Mouse (Mus musculus): Measurements from ENCODE around the gene Hsf4.
A peak's percentile ranks its signal among the peaks of the same experiment; 100 is the strongest.
"Not testable (repeated sequence)": the region's sequence is repeated elsewhere in the genome, so short reads cannot be mapped to it uniquely, and the experiment has no call there.

Hsf4 gene

DNA sequence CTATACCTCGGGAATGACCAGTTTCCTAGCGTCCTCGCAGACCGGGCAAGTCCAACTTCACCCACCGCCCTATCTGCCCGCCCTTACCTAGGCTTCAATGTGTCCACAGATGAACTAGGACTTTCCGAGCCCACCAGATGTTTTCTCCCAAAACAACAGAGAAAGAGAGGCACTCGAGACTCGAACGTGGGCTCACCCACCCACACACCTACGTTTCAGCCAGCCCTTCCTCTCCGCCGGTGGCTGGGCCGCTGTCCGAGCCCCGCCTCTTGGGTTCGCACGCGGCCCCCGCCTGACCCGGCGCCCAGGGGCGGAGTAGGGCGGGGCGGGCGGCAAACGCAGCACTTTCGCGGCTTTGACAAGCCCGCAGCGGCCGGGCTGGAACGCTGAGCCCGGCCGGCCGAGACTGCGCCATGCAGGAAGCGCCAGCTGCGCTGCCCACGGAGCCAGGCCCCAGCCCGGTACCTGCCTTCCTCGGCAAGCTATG, at the start of gene Hsf4:
Hsf4 (plus strand) TSS at position 341 of the 487 bp plus-strand sequence.
- no peak for DNase-seq (ENCODE audit: low spot score)

DNA sequence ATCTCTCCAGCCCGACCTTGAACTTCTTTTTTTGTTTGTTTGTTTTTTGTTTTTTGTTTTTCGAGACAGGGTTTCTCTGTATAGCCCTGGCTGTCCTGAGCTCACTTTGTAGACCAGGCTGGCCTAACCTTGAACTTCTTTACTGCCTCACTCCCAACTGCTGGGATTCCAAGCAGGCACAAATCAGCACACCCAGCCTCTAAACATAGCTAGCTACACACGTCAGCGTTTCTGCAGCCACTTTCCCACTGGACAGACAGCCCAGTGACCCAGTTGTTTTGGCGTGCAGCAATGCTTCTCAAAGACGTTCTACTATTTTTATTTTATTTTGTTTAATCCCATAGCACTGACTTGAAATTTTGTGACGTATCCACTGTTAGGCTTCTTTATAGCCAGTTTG, 45.8 kb upstream of the Hsf4 start:
- no peak for DNase-seq (ENCODE audit: low spot score)

DNA sequence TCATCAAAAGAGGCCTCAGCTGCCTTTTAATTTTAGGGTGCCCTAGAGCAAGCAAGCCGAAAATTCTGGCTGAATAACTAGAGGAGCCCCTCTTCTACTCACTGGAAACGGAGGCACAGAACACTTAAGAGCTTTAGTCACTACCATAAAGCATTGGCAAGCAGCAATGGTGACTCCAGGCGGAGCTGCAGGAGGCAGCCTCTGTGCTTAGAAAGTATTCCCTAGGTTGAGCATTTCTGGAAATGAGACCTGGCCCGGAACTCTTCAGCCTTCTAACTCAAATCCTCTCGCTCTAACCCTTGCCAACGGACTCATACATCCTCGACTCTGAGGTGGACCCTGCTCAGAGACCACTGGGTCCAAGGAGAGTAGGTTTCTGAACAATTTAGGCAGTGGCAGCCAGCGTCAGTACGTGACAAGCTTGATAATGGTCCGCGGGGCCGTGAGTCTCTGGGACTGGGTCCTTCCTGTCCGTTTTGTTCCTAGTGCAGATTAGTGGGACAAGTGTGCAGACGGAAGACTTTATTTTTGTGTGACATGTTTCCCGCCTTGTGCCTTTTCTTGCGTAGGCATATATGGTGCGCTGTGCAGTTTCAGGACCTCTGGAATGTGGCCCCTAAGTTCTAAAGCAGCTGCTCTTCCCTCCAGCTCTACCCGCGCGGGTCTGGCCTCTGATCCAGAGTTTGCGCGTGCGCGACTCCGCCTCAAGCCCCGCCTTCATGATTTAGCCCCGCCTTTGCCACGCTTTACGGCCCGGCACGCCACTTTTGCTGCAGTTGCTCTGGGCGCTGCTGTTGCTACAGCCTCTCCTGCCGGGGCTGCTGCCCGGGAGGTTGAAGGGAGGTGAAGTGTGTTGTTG, 45.0 kb upstream of the Hsf4 start, which contains the start of gene D230025D16Rik:
D230025D16Rik (plus strand) TSS at position 733 of the 859 bp plus-strand sequence.
- peak; percentile 98 for DNase-seq (ENCODE audit: low spot score)

DNA sequence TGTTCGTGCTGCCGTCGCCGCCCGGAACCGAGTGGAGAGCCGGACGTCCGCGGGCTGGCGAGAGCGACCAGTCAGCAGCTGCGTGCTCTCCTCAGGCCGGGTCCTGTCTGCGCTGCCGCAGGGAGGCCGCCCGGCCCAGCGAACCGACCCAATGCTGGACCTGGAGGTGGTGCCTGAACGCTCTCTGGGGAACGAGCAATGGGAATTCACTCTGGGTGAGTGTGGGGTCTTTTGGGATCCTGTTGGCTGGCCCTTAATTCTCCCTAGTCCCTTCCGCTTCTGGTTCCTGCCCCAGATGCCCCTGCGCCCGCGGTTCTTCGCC, 44.4 kb upstream of the Hsf4 start:
- no peak for DNase-seq (ENCODE audit: low spot score)

DNA sequence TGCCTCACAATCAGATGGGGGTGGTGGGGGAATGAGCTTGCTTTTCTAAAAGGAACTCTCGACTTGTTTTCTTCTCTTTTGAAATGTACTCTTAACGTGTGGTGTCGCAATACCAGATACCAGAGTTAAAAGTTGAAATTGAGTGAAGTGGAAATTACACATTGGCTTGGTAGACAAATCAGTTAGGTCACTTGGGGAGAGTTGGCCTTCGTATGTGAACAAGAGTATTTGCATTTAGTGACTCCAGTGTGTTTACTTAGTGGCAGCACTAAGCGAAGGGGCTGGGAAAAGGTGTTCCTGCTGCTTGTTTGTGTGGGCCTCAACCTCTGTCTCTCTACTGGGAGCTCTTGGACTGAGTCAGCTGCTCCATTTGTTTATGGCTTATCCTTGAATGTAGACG, 43.7 kb upstream of the Hsf4 start:
- no peak for DNase-seq (ENCODE audit: low spot score)

DNA sequence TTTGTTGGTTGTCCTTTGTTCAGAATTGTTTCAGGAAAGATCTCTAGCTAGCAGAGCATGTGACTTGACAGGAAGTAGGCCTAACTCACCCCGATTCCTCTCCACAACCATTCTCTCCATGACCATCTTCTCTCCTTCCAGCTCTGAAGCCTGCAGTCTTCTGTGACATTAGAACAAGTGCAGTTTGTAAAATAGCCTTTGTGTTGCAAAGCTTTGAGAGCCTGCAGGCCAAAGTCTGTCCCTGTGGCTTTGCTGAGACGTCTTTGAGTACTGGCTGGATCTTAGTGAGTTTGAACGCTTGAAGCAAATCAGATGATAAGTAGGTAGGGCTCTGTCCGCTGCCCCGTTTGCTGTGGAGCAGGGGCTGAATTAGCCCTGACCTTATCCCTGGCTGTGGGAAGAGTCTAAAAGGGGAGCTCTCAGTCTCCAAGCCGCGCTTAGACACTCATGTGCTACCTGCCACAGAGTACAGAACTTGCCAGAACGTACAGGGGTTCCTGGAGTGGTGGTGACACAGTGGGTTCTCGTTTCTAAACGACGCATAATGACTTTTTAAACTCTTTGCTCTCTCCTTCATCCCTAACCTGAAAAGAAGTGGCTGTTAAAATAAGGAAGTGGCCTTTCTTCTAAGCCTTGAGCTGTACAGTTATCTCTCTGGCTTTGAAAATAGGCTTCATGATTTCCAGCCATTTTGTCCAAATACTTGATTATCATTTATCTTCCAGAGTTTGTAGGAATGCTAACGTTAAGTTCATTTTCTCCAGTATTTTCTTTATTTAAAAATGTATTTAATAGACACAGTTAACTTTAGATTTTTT, 37.9 kb upstream of the Hsf4 start:
- no peak for DNase-seq (ENCODE audit: low spot score)

DNA sequence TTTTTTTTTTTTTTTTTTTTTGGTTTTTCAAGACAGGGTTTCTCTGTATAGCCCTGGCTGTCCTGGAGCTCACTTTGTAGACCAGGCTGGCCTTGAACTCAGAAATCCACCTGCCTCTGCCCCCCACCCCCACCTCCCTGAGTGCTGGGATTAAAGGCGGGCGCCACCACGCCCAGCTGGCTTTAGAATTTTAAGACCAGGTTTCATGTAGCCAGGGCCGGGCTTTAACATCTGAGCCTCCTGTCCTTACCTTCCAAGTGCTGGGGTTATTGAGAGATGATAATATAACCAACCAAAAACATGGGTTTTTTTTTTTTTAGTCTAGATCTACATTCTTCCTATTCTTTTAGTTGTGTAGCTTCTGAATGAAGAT, 37.3 kb upstream of the Hsf4 start:
- DNase-seq (ENCODE audit: low spot score) = not testable (repeated sequence)

DNA sequence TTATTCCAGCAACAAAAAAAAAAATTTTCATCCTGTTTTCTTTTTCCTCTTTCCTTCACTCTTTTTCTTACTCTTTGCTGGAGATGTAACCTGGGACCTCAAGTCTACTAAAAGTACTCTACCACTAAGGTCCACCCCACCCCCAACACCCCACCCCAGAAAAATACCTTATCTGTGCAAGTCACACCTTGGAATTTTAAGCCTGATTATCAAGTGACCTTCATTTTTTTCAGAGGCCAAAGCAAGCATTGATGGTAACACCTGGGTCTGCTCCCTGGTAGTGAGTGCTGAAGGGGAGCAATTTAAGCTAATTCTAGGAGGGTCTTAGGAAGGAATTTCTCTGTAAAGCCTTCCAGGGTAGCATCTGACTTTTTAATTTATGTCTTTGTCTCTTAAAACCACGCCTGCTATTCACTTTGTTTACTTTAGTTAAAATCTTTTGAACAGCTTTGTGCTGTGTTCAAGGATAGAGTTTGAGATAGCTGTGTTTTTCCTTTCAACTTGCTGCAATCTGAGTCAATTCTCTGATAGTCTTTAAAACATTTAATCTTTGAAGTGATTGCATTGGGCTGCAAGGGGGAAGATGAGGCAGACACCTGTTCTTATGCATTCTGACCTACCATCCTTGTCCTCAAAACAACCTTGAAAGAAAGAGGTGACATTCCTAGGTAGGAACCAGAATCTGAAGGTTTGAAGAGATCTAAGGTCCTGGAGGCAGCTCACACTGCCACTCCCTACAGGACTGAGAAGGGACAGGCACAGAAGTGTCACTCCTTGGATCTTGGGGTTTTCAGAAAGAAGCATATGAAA, 36.3 kb upstream of the Hsf4 start:
- no peak for DNase-seq (ENCODE audit: low spot score)

DNA sequence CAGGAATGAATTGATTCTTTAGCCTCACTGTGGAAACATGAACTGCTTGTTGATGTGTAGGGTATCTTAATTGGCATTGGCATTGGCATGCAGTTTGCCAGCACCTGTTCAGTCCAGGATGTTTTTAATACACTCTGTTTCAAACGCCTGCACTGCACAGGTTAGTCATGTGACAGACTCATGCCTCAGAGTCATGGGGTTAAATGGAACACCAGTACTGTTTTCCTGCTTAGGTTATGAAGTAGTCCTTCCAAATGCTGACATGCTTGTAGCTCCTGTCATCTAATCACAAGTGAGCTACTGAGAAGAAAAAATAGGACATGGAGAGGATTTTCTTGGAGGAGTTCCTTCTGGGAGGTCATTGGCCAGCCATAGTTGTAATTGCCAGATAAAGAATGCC, 34.4 kb upstream of the Hsf4 start:
- DNase-seq (ENCODE audit: low spot score) = no peak

DNA sequence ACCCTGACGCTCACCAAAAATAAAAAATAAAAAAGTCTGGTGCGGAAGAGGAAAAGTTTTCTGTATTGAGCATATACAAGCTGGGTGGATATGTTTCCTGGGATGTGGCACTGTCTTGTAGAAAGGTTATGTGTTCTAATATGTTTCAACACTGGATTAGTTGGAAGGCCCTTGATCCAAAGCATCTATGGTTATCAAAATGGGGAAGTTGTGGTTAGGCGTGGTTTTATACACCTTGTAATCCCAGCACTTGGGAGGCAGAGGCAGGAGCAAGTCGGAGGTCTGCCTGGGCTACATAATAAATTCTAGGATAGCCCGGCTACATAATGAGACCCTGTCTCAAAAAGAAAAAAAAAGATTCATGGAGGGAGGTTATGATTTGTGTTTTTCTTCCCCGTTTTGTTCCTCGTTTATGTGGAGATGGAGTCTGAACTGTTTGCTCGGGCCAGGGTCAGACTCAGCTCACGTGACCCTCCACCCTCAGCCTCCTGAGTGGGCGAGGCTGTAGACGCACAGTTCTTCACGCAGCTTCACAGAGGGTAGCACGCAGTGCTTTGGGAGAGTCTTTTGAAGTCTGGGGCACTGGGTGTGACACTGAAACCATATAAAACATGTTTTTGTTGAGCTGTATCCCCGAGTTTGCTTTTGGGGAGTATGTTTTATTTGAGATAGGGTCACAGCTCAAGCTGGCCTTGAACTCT, 32.0 kb upstream of the Hsf4 start:
- no peak for DNase-seq (ENCODE audit: low spot score)

DNA sequence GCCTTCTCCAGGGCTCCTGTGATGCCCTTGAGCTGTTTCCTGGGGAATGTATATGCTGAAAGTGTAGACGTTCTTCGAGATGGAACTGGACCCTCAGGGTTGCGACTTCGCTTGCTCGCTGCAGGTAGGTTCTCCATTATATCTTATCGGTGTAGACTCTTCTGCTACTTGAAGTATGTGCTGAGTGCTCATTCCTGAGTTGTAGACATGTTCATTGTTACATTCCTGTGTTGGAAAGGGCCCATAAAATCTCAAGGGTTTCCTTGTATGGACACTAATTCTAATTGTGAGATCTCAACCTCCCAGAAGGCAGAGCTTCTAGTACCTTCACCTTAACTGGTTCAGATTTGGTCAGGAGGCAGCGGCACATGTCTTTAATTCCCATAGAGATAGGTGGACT, 28.6 kb upstream of the Hsf4 start:
- DNase-seq (ENCODE audit: low spot score) = no peak

DNA sequence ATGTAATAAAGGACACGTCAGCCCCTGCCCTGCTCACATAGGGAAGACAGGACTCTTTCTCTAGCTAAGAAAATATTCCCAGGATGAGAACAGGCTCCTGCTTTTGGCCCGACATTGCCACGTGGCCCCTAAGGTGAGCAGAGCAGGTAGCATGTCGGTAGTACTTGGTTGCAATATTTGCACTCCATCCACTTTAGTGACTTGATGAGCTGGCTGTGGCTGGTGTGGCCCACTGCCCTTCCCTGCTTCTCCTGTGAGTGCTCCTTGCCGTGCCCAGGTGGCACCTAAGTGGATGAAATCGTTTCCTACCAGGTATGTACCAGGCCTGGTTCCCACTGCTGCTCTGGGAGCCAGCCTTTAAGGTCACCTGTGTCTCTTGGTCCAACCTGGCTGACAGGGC, 17.6 kb upstream of the Hsf4 start:
- DNase-seq (ENCODE audit: low spot score) = no peak

DNA sequence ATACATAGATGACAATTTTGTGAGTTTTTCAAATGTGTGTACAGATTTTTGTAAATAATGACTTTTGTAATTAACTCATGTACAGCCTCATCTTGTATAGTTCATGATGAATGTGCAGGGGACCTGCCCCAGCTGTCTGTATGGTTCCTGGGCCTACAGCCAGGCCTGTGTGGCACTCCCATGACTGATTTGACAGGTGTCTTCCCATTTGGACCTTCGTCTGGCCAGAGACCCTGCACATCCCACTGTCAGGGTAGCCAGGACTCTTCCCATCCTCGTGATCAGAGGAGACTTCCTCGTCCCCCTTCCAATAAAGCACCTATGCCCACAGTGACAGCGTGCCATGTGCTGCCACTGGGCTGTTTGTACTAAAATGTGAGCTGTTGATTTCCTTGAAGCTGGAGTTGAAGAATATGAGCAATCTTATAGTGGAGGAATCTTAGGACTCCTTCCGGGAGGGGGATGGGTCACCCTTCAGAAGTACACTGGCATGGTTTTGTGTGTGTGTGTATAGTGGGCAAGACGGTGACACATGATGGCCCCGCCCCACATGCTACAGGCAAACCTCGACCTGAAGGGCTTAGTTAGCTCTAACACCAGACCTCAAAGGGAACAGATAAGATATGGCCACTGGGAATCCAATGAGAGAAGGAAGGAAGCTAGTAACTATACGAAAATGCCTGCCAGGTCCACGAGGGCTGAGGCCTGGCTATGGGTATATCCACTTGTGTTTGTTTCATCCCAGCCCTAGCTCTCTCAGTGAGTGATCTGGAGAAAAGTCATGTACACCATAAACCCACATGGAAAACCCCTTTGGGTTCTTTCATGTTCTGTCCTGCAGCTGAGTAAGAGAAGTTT, 16.7 kb upstream of the Hsf4 start:
- no peak for DNase-seq (ENCODE audit: low spot score)

DNA sequence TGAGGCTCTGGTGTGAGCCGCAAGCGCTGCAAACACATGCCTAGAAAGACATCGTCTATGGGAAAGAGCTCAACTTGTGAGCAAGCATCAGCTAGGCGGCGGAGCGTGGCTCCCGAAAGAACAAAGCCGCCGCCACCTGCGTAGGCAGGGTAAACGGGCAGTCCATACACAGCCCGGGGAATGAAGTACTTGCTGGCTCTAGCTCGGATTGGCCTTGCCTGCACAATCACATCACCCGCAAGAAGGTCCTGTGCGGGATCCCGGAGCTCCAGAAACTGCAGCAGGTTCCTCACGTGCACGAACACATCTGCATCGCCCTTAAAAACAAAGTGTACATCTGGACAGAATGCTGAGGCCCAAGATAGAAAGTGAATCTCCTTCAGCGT, 15.8 kb upstream of the Hsf4 start:
- no peak for DNase-seq (ENCODE audit: low spot score)

DNA sequence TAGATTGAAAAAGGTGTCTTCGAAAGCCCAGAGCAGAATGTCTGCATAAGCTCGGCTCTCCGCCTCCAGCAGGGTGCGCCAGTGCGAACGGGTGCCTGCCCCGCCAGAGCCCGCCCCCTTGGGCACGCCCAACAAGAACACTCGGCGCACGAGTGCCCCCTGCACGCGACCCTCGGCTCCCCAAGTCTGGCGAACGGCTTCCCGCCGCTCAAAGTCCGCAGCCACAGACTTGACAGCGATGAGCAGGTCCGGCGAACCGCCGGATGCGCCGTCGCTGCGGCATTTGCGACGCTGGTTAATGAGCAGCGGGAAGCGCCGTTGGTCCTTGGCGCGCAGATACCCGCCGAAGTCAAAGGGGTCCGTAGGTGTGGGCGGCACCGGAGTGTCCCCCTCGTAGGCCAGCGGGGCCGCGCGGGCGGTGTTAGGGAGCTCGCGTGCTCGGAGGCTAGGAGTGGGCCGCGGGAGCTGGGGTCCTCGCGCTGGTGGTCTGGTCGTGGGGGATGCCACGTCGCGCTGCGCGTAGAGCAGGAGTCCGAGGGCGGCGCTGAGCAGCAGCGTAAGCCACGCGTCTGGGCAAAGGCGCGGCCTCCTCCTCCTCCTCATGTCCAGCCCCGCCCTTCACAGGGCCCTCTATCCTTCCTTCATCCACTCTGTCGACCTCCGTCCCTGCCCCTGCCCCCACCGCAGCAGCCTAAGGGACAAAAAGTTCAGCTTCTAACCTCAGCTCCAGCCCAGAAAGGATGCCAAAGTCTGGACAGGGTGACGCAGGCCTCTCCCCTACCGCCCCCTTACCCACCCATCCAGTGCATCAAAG, 15.2 kb upstream of the Hsf4 start:
- DNase-seq (ENCODE audit: low spot score) = peak; percentile 94

DNA sequence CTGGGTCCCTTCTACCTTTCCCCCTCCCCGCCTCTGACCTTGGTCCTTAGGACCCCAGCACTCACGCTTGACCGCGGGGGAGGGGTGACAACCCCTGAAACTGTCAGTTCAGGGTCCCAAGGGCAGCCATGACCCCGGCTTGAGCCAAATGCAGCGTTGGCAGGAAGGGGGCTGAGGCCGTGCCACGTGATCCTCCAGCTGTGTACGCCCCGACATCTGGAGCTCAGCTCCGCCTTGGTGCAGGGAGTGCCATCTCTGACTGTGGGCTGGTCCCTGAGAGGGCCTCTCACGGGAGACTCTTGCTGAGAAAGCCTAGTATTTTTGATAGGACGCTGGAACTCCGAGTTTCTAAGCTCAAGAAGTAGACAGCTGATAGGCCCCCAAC, 14.6 kb upstream of the Hsf4 start, which contains the start of gene B3gnt9:
B3gnt9 (minus strand) TSS at position 188 of the 385 bp plus-strand sequence.
- DNase-seq (ENCODE audit: low spot score) = peak; percentile 64

DNA sequence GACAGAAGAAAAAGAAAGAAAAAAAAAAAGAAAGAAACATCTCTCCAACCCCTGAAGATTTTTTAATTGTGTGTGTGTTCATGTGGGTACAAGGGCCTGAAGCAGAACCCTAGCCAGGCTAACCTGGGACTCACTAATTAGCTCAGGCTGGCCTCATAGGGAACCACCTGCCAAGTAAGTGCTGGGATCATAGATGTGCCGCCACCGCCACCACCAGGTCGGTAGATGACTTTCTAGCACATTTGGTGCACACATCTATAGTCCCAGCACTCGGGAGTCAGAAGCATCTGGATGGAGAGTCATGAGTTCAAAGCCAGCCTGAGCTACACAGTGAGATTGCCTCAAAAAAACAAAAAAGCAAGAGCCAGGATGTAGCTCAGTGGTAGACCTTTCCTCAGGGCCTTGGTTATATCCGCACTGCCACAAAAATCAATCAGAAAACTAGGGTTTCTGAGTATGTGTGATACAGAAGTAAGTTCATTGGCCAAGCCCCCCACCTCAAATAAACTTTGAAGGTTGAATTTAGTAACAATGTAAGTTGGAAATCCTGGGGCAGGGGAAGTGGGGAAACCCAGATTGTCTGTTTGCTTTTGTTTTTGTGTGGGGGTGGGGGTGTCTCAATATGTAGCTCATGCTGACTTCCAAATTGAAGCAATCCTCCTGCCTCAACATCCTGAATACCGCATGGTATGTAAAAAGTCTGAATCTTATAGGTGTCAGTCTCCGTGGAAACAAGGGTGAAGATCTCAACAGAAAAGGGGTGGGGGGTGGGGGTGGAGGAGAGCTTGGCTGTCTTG, 12.1 kb upstream of the Hsf4 start:
- DNase-seq (ENCODE audit: low spot score) = peak; percentile 3

DNA sequence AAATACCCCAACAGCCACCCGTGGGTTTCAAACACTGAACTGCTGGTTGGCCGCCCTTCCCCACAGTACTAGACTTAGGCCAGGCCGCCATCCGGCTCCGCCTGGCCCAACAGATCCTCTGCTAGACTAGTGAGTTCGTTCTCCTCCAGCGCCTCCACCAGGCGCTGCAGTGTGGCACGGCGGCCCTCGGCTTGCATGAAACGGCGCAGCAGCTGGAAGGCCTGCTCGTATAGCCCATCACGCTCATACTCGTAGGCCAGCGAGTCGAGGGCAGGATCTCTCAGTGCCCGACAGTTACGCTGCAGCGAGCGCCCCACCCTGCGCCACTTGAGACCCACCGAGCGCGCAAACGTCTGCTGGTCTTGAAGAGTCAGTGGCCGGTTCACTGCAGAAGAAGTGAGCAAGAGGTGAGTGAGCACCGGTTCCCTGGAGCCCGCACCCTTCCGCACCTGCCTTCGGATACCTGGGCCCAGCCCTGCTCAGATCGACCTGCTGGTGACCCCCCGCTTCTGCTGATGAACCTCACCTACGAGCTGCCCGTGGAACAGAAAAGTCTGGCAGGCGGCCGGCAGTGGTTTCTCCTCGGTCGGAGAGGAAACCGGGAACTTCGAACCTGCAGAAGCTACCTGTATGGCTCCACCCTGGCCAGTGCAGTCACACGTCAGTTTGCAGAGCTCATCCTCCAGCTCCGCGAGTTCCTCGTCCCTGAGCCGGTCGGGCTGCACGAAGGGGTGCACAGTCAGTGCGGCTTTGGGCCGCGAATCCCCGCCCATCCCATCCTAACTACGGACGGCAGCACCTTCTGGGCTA, 10.5 kb upstream of the Hsf4 start:
- peak; percentile 70 for DNase-seq (ENCODE audit: low spot score)

Measured in embryo, embryonic 10 days (tissue).